Mouse (Mus musculus) MEL (cell line): ENCODE results near the gene Klhl33.

Experiments
- CTCF ChIP-seq, 3 experiments: IDR thresholded peaks in 2 of 3; conservative IDR thresholded peaks in 1 of 3; 2 replicates each; pipeline ENCODE4 v1.5.1; 2011 to 2012; ENCODE audit warnings: low read length in 3 of 3, low read depth in 2 of 3, mild to moderate bottlenecking in 2 of 3, improper control_type of control experiment in 1 of 3, inconsistent platforms in 1 of 3, mixed read lengths in 1 of 3, moderate library complexity in 1 of 3; ENCODE audit not compliant: control insufficient read depth in 1 of 3, insufficient read depth in 1 of 3, poor library complexity in 1 of 3, severe bottlenecking in 1 of 3
- EP300 ChIP-seq, 2 experiments: IDR thresholded peaks; 2 replicates each; pipeline ENCODE4 v1.6.1; 2011; ENCODE audit warnings: improper control_type of control experiment in 2 of 2, low read length in 2 of 2, low read depth in 1 of 2, mild to moderate bottlenecking in 1 of 2
- GATA1 ChIP-seq: IDR thresholded peaks from 2 replicates; pipeline ENCODE4 v1.6.1; 2011; ENCODE audit warnings: low read depth, low read length, improper control_type of control experiment
- HCFC1 ChIP-seq: IDR thresholded peaks from 2 replicates; pipeline ENCODE4 v1.6.1; 2012; ENCODE audit warnings: low read depth, mild to moderate bottlenecking, inconsistent platforms, low read length, improper control_type of control experiment, moderate library complexity
- JUND ChIP-seq: IDR thresholded peaks from 2 replicates; pipeline ENCODE4 v1.6.1; 2011; ENCODE audit warnings: low read depth, mild to moderate bottlenecking, improper control_type of control experiment, low read length
- MAFK ChIP-seq: IDR thresholded peaks from 2 replicates; pipeline ENCODE4 v1.6.1; 2011; ENCODE audit warnings: low read depth, mild to moderate bottlenecking, low read length, improper control_type of control experiment, borderline replicate concordance
- MEF2A ChIP-seq: IDR thresholded peaks from 2 replicates; pipeline ENCODE4 v1.6.1; 2014; ENCODE audit warnings: low read depth, mild to moderate bottlenecking, inconsistent platforms, low read length, improper control_type of control experiment; ENCODE audit not compliant: poor library complexity, insufficient replicate concordance, severe bottlenecking; ENCODE audit errors: extremely low read depth
- NRF1 ChIP-seq: IDR thresholded peaks from 2 replicates; pipeline ENCODE4 v1.6.1; 2014; ENCODE audit warnings: low read depth, mild to moderate bottlenecking, inconsistent platforms, low read length, improper control_type of control experiment, moderate library complexity; ENCODE audit not compliant: poor library complexity, insufficient read depth, severe bottlenecking
- POLR2A ChIP-seq, 2 experiments: IDR thresholded peaks; 2 replicates each; pipeline ENCODE4 v1.6.1; 2011 to 2012; ENCODE audit warnings: low read length in 2 of 2, mild to moderate bottlenecking in 2 of 2, control low read depth in 1 of 2, improper control_type of control experiment in 1 of 2, low read depth in 1 of 2, moderate library complexity in 1 of 2; ENCODE audit not compliant: control insufficient read depth in 1 of 2, insufficient read depth in 1 of 2, poor library complexity in 1 of 2
- SMC3 ChIP-seq: IDR thresholded peaks from 2 replicates; pipeline ENCODE4 v1.6.1; 2011; ENCODE audit warnings: low read depth, low read length, improper control_type of control experiment

GRCm38 (mm10) chr14:50927366-50927765, 30.1 kb upstream of the Klhl33 start:
- TF ChIP-seq CTCF (IDR thresholded peaks at IDR 0.05 in 2 of 3, conservative IDR thresholded peaks at IDR 0.05 in 1 of 3; ENCODE audit: control insufficient read depth in 1 of 3, insufficient read depth in 1 of 3, low read depth in 2 of 3, low read length in 3 of 3, poor library complexity in 1 of 3, severe bottlenecking in 1 of 3) (no peak), POLR2A (IDR thresholded peaks at IDR 0.05; ENCODE audit: control insufficient read depth in 1 of 2, insufficient read depth in 1 of 2, low read depth in 1 of 2, low read length in 2 of 2, poor library complexity in 1 of 2) (0 out of 4 replicates have a peak, but pooled peaks of 1 of the 2 experiments have one; percentile 7), GATA1 (no peak), JUND (no peak), NRF1 (no peak), EP300 (IDR thresholded peaks at IDR 0.05; ENCODE audit: low read depth in 1 of 2, low read length in 2 of 2) (no peak), HCFC1 (no peak), MEF2A (no peak), MAFK (no peak), SMC3 (no peak)
